Mouse (Mus musculus) gastrocnemius, adult 18-20 months (tissue): Measurements from ENCODE around the gene Cabp2. TPM values are rescaled to one million over a fixed set of nuclear protein-coding genes. Genes with fewer than 3 reads are reported as not detected.
"Not testable (repeated sequence)": the region's sequence is repeated elsewhere in the genome, so short reads cannot be mapped to it uniquely, and the experiment has no call there.

ENCODE experiments used
- DNase-seq: peaks from one replicate; pipeline ENCODE4 v3.0.0; 2021; ENCODE audit warnings: low spot score
- total RNA-seq, 2 experiments: library from RNA; stranded (reverse); gene quantifications; 2 replicates each; pipeline ENCODE4 v1.2.3; 2021

Cabp2 gene
- total RNA-seq, 2 experiments from 2014 or later: not detected

- DNase-seq: no peak
These were observed 25.3 kb upstream of the Cabp2 start for GRCm38 (mm10) chr19:4055947-4056693.

DNA sequence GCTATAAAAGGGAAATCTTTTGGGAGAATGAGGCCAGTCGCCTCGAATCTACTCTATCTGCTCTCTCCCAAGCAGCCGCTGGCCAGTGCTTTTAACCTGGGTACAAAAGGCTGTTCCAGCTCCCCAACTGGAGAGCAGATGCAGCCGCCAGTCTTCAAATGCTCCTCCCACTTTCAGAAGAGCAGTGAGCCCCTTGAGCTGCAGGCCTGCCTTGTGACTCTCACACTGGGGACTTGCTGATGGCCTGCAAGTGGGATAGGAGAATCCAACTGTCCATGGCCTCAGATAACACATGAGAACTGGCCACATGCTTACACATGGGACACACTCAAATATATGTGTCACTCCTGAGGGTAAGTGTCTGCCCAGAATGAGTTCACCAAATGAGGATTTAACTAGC is 24.7 kb upstream of the Cabp2 start:
- no peak for DNase-seq

DNA sequence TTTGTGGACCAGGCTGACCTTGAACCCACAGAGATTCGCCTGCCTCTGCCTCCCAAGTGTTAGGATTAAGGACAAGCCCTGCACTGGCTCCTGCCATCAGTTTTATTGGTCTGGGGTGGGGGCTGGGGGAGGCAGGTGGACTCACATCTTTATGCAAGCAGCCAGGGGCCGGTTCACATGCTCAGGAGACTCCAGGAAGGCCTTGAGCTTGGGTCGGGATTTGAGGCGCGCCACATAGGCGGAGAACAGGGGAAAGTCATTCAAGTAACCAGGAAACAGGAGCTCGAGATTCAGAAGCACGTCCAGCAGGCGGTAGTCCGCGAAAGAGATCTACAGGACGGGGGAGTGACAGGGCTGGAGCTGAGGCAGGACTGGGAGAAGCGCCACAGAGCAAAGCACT is 24.0 kb upstream of the Cabp2 start:
- no peak for DNase-seq

DNA sequence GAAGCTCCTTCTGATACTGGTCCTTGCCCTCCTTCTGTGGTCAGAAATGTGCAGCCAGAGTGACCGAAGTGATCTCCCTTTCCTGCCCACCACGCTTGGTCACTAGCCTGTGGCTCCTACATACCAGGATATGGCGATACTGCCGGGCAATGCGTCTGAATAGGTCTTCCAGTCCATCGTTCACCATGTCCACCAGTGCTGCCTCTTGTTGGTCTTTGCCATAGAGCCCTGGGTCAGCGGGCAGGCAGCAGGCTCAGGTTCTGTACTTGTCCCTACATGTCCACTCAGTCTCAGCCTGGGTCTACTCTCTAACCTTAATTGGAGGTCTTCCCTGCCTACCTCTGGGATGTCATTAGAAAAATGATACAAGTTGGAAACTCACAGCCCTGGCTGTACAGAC is 23.4 kb upstream of the Cabp2 start:
- DNase-seq: no peak

DNA sequence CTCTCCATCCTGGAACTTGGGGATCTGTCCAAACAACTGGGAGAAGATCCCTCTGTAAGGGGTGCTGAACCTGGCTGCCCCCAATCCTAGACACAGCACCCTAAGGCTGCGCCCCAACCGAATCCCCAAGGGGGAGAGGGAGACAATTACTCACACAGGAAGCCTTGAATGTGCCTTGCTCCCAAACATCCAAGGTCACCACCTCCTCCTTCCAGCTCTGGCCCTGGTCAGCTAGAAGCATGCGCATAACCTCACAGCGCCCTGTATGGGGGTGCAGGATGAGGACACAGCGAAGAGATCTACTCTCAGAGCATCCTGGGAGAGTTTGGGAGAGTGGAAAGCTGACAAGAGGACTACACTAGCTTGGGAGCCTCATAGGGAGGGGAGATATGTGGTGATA is 22.8 kb upstream of the Cabp2 start:
- no peak for DNase-seq

DNA sequence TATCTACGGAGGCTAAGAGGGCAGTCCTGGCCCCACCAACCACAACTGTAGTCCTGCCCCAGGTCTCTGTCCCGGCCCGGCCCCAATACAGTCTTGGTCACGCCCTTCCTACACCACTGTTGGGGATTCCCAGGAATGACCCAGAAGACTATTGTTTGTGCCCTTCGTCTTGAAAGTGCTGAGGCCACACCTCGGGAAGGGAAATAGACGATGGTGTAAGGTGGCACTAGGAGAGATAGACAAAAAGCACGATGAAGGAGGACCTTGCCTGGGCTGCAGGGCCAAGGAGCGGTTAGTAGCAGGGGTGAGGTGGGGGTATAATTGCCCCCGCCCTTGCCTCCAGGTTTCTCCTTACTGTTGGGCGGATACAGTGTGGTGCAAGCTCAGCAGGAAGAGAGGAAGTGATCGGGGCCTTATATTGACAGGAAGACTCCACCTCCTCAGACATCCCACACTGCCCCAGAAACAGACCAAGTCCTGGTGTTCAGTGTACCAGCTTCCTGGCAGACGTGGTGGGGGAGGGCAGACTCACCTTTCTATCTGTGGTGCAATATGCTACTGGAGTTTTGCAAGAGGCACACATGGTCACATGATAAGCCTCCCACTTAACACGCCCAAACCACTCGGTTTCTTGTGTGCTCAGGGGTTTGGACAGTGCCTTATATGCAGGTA is 22.2 kb upstream of the Cabp2 start, which contains the start of gene Gstp3:
TSS of gene Gstp3 (minus strand) at position 501 of the 672 bp plus-strand sequence.
- no peak for DNase-seq

DNA sequence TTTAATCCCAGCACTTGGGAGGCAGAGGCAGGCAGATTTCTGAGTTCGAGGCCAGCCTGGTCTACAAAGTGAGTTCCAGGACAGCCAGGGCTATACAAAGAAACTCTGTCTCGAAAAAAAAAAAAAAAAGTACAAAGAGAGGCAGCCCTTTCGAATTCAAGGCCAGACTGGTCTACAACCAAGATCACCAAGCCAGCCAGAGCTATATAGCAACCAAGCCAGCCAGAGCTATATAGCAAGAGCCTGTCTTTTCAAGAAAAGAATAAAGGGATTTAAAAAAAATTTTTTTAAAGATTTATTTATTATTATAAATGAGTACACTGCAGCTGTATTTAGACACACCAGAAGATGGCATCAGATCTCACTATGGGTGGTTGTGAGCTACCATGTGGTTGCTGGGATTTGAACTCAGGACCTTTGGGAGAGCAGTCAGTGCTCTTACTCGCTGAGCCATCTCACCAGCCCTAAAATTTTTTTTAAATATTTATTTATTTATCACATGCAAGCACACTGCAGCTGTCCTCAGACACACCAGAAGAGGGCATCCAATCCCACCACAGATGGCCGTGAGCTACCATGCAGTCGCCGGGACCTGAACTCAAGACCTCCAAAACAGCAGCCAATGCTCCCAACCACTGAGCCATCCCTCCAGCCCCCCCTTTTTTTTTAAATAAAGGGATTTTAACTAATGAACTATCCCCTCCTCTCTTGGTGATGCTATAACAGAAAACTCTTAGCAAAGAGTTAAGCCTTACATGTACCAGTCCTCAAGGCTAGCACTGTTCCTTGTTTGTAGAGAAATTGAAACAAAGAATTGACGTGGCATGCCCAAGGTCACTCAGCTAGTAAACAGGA is 21.1 kb upstream of the Cabp2 start:
- DNase-seq: not testable (repeated sequence)

DNA sequence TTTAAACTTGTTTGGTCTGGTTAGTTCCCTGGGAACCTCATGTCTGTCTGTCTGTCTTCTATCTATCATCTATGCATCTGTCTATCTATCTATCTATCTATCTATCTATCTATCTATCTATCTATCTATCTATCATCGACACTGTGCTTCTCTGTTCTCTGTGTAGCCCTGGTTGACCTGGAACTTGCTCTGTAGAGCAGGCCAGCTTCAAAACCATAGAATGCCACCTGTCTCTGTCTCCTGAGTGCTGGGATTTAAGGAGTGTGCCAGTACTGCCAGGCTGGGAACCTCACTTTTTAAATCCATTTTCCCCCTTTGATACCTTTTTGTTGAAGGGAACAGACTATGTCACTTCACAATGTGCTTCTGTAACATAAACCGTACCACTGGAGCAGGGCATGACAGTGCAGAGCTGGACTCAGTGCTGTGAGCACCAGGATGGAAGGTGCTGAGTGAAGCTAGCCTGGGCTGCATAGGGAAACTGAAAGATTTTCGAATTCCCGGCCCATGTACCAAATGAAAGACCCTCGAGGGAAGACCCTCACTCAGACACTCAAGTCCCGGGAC is 20.4 kb upstream of the Cabp2 start:
- DNase-seq: no peak

DNA sequence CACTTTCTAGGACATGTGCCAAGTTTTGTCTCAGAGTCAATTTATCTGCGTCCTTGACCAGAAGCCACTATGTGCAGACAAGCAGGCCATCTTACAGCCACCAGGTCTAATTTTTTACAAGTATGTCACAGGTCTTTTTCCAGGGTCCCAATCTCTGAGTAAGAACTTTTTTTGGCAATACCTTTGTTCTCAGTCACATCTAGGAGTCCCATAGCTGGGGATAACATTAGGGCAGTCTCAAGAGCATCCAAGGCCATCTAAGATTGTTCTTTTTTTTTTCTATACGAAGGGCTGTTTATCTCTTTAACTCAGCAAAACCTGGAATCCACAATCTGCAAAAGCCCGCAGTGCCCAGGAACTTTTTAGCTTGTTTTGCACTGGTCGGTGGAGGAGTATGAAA is 18.0 kb upstream of the Cabp2 start:
- DNase-seq: not testable (repeated sequence)

- DNase-seq: not testable (repeated sequence)
These were observed 16.9 kb upstream of the Cabp2 start for GRCm38 (mm10) chr19:4064501-4064900.

DNA sequence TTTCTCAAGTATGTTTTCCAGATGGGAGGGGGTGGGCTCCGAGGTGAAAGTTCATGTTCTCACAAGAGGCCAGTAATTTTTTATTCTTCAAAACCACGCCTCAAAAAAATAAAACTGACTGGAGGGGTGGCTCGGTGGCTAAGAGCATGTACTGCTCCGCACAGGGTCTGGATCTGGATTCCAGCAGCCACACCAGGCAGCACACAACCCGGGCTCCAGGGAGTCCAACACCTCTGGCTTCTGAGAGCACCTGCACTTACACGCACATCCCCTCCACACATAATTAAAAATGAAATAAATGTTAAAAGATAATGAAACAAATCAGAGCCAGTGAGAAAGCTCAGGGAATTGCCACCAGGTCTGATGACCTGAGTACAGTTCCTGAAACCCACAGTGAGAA is 15.1 kb upstream of the Cabp2 start:
- no peak for DNase-seq

DNA sequence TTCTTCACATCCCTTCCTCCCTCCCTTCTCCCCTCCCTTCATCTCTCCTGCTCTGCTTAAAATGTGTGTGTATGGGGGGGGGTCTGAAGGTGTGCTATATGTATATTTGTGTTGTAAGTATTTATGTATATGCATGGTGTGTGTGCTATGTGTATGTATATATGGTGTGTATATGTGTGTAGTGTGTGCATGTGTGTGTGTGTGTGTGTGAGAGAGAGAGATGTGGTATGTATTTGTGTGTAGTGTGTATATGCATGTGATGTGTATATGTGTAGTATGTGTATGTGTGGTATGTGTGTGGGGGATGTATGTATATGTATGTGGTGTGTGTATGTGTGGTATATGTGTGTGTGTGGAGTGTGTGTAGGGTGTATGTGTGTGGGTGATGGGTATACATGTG is 14.5 kb upstream of the Cabp2 start:
- DNase-seq: no peak

DNA sequence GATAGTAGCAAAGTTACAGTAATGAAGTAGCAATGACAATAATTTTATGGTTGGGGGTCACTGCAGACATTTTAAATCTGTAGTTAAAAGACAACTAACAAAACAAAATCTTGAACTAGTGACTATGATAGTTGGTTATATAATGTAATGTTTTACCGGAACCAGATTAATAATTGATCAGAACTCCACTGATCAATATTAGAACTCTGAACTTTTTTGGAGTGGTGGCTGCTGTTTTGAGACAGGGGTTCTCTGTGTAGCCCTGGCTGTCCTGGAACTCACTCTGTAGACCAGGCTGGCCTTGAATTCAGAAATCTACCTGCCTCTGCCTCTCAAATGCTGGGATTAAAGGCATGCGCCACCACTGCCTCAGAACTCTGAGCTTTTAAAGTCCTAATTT is 13.1 kb upstream of the Cabp2 start:
- DNase-seq: not testable (repeated sequence)

DNA sequence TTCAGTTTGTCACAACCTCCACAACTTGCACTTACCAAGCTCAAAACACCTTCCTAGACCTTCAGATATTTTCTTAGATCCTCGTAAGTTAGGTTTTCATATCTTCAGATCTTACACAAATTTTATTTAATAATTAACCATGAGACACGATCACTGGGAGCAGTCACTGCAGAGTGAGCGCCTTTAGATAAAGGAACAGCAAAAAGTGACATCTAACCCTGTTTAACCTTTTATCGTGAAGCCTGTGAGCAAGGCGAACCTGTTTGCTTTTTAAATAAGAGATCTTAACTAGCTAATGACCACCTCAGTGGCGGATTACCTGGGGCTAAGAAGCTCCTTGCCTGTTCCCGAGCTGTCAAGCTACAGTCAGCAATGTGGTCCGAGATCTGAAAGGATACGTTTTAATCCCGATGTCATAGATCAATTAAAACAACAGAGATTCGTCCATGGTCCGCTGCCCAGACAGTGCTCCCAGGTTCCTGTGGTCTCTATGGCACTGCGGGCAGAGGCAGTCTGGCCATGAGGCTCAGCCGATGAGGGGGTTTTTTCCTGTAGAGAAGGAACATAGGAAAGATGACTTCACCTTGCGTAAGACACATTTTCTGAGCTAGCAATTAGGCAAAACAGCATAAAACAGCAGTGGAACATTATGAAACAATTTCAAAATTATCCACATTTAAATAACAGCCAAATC is 12.5 kb upstream of the Cabp2 start:
- no peak for DNase-seq

DNA sequence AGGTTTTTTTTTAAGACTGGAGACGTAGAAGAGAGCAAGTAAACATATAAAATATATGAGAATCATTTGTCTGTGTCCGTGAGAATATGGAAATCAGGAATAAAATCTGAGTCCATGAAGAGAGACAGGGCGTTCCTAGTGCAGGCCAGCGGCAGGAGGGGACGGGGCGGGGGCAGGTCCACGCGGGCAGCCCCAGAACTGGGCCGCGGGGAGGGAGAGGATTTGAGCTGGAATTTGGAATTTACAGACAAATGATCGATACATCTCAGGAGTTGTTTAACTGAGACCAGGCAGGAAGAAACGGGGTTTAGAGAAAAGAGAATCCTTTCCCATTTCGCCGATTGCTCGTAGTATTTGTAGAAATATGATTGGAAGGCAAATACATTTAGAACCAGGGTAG is 11.1 kb upstream of the Cabp2 start:
- DNase-seq: no peak

DNA sequence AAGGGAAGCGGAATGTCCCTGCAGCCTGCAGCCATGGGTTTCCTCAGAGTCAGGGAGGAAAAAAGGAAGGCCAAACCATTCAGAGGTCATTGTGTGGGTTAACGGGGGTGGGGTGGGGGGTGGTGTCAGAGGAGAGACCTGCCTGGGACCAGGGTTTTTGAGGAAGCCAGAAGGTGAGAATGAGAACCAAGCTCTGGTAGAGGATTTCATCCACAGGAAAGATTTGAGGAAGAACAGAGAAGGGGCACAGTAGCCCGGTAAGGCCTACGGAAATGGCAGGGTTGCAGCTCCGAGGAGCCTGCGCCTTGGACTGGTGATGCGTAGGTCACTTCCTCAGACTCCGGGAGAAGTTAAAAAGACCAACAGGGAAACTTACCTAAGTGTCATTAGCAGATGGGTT is 10.6 kb upstream of the Cabp2 start:
- DNase-seq: no peak

GRCm38 (mm10) chr19:4071406-4071805 is 10.0 kb upstream of the Cabp2 start:
- no peak for DNase-seq

GRCm38 (mm10) chr19:4072706-4073424 is 8.5 kb upstream of the Cabp2 start:
- no peak for DNase-seq

GRCm38 (mm10) chr19:4075531-4075930 is 5.8 kb upstream of the Cabp2 start:
- no peak for DNase-seq

- no peak for DNase-seq
These were observed 1.8 kb upstream of the Cabp2 start for GRCm38 (mm10) chr19:4079594-4079993.
